Comparison of ENCODE assay signal across 30 mouse cellular contexts in the genomic region with DNA sequence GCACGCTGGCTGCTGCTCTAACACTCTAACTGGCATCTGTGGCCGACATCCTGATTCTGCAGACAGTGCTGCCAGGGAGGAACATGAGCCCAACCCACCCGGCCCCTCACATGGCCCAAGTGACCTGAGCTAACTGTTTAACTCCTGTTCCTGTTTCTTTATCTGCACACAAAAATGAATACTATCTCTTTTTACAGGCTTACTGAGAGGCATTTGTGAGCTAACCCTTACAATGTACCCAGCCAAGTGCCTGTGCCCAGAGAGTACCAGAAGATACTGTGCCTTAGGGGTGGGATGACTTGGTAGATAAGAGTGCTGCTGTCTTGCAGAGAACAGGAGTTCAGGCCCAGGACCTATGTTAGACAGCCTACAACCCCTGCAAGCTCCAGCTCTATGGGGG. TPM values are rescaled to one million over a fixed set of nuclear protein-coding genes. Genes with fewer than 3 reads are reported as not detected.
DNase-seq lines count a peak whose midpoint lies in the region; ATAC-seq lines count a peak whose summit lies in the region.
"Had no signal": no experiment of that assay in that cellular context is flagged by ENCODE, and none has a peak within 500 bp of the region (broad histone marks: within the 10 kb centered on the region; RNA-seq: fewer than 3 reads in every experiment).

No protein-coding gene starts in this region.

- H3K4me2 ChIP-seq in midbrain, embryonic 14.5 days (ENCODE audit: low read length): no peak overlapping the region
- H3K4me2 ChIP-seq in midbrain, embryonic 15.5 days: no peak overlapping the region
- no peak overlapping the region for H3K4me2 ChIP-seq in liver, embryonic 15.5 days
- H3K4me2 ChIP-seq: forebrain, embryonic 15.5 days; heart, embryonic 12.5 days; hindbrain, embryonic 12.5 days; kidney, embryonic 15.5 days; limb, embryonic 13.5 days; lung, embryonic 14.5 days; neural tube, embryonic 13.5 days had no signal

- no peaks in the 10 kb centered on the region for H3K27me3 ChIP-seq in midbrain, embryonic 14.5 days (ENCODE audit: control insufficient read depth, insufficient read depth, low read length)
- no peaks in the 10 kb centered on the region for H3K27me3 ChIP-seq in midbrain, embryonic 15.5 days (replicated peaks)
- H3K27me3 ChIP-seq in liver, embryonic 15.5 days: no peaks in the 10 kb centered on the region
- H3K27me3 ChIP-seq: forebrain, embryonic 15.5 days; heart, embryonic 12.5 days; hindbrain, embryonic 12.5 days; kidney, embryonic 15.5 days; limb, embryonic 13.5 days; neural tube, embryonic 13.5 days had no signal

- H3K27ac ChIP-seq in midbrain, embryonic 14.5 days (replicated peaks; ENCODE audit: low read depth, low read length): 0 out of 2 replicates have a peak overlapping the region, but pooled peaks have one; percentile 5
- no peak overlapping the region for H3K27ac ChIP-seq in midbrain, embryonic 15.5 days
- H3K27ac ChIP-seq in liver, embryonic 15.5 days (replicated peaks): no peak overlapping the region; the same call in 1 of the 2 replicates
- H3K27ac ChIP-seq: embryonic facial prominence, embryonic 10.5 days; forebrain, embryonic 15.5 days; hindbrain, embryonic 12.5 days; kidney, embryonic 15.5 days; limb, embryonic 13.5 days had no signal

- WGBS in midbrain, embryonic 14.5 days: 93% methylated on average over 3 of the region's 3 CpGs
- WGBS in midbrain, embryonic 15.5 days: 94% methylated on average over 3 of the region's 3 CpGs
- WGBS in liver, embryonic 15.5 days (ENCODE audit: insufficient replicate concordance): 30% methylated on average over 3 of the region's 3 CpGs

- DNase-seq in midbrain, embryonic 14.5 days: no peak
- DNase-seq in MEL-GATA-1-ER (ENCODE audit: extremely low read depth, low read depth): peak; percentile 87
- DNase-seq in urinary bladder, adult 2 months (ENCODE audit: low spot score): no peak
- no peak for DNase-seq in kidney, postnatal 36 days
- DNase-seq: adrenal gland, postnatal 36 days; cerebellum, adult 11 months; cerebellum, adult 9-11 months; gastrocnemius, postnatal 25 days; heart, adult 18-20 months; heart, postnatal 10 days; kidney, adult 11 months; kidney, postnatal 4 days; layer of hippocampus, adult 9-11 months; lung, embryonic 14.5 days; lung, postnatal 36 days; retina, postnatal 1 day; right cerebral cortex, postnatal 25 days; thymus, adult 18-20 months had no signal

- no peaks in the 10 kb centered on the region for H3K9me3 ChIP-seq in midbrain, embryonic 14.5 days (ENCODE audit: control insufficient read depth, low read length)
- H3K9me3 ChIP-seq in midbrain, embryonic 15.5 days: no peaks in the 10 kb centered on the region
- H3K9me3 ChIP-seq in liver, embryonic 15.5 days (replicated peaks): no peaks in the 10 kb centered on the region
- H3K9me3 ChIP-seq: embryonic facial prominence, embryonic 10.5 days; forebrain, embryonic 15.5 days; heart, embryonic 12.5 days; hindbrain, embryonic 12.5 days; kidney, embryonic 15.5 days; limb, embryonic 13.5 days; neural tube, embryonic 13.5 days had no signal

- H3K9ac ChIP-seq in midbrain, embryonic 14.5 days (replicated peaks; ENCODE audit: low read length): no peak overlapping the region
- no peak overlapping the region for H3K9ac ChIP-seq in midbrain, embryonic 15.5 days
- H3K9ac ChIP-seq in liver, embryonic 15.5 days: no peak overlapping the region
- H3K9ac ChIP-seq: forebrain, embryonic 15.5 days; heart, embryonic 12.5 days; hindbrain, embryonic 12.5 days; kidney, embryonic 15.5 days; limb, embryonic 13.5 days; lung, embryonic 14.5 days; neural tube, embryonic 13.5 days had no signal

- H3K36me3 ChIP-seq in midbrain, embryonic 14.5 days (ENCODE audit: control insufficient read depth, insufficient read depth, low read length): peaks cover 93% of the 10 kb centered on the region
- H3K36me3 ChIP-seq in midbrain, embryonic 15.5 days (replicated peaks): peaks cover 68% of the 10 kb centered on the region
- peaks cover 97% of the 10 kb centered on the region for H3K36me3 ChIP-seq in liver, embryonic 15.5 days (replicated peaks)

- H3K4me1 ChIP-seq in midbrain, embryonic 14.5 days (ENCODE audit: control insufficient read depth, insufficient read depth, low read length): no peaks in the 10 kb centered on the region
- H3K4me1 ChIP-seq in midbrain, embryonic 15.5 days: peaks cover 10% of the 10 kb centered on the region
- peaks cover 12% of the 10 kb centered on the region; the same call in 1 of the 2 replicates for H3K4me1 ChIP-seq in liver, embryonic 15.5 days (replicated peaks)
- H3K4me1 ChIP-seq: forebrain, embryonic 15.5 days; kidney, embryonic 15.5 days; limb, embryonic 13.5 days had no signal

- no peak for ATAC-seq in midbrain, embryonic 14.5 days (ENCODE audit: low FRiP score, low TSS enrichment)
- ATAC-seq in midbrain, embryonic 15.5 days (replicated peaks): no peak
- peak; percentile 78 for ATAC-seq in liver, embryonic 15.5 days (ENCODE audit: insufficient read depth)
- ATAC-seq in inflammation-experienced regulatory T-cells, adult 6 months: no peak
- ATAC-seq: forebrain, embryonic 15.5 days had no signal

- H3K4me3 ChIP-seq in midbrain, embryonic 14.5 days (replicated peaks; ENCODE audit: low read depth, low read length): no peak overlapping the region
- no peak overlapping the region for H3K4me3 ChIP-seq in midbrain, embryonic 15.5 days
- H3K4me3 ChIP-seq in liver, embryonic 15.5 days (replicated peaks): no peak overlapping the region
- H3K4me3 ChIP-seq: embryonic facial prominence, embryonic 10.5 days; forebrain, embryonic 15.5 days; heart, embryonic 12.5 days; hindbrain, embryonic 12.5 days; kidney, embryonic 15.5 days; limb, embryonic 13.5 days; myocyte; neural tube, embryonic 13.5 days had no signal

RNA-seq across cellular contexts. Expression of gene Slc38a8, which starts 13.4 kb away (rescaled TPM):
- polyA plus RNA-seq in midbrain, embryonic 14.5 days (2014; fragmentation: Nextera tagmentation; extraction: Ambion mirVana): not detected in 2 replicates
- polyA plus RNA-seq in midbrain, embryonic 15.5 days (2015; fragmentation: Nextera tagmentation; extraction: Ambion mirVana): 0.13 TPM in 1 of 2 replicates, not detected in the other
- not detected in 2 replicates for polyA plus RNA-seq in liver, embryonic 15.5 days (2015; fragmentation: Nextera tagmentation; extraction: Ambion mirVana)
- polyA plus RNA-seq in urinary bladder, adult 2 months (2012; rRNA removed): 0.04 and 0.08 TPM in 2 replicates
- polyA plus RNA-seq in inflammation-experienced regulatory T-cells, adult 6 months (2017; shearing (Covaris generic)): not detected
- polyA plus RNA-seq: forebrain, embryonic 15.5 days; heart, embryonic 12.5 days; kidney, embryonic 15.5 days; lung, embryonic 14.5 days; myocyte; neural tube, embryonic 13.5 days; stomach, embryonic 14.5 days had no signal

RNA-seq across cellular contexts. Expression of gene Mbtps1, which starts 43.6 kb away (rescaled TPM):
- 40.4 and 59.5 TPM in 2 replicates for polyA plus RNA-seq in midbrain, embryonic 14.5 days (2014; fragmentation: Nextera tagmentation; extraction: Ambion mirVana)
- 59.5 and 61.1 TPM in 2 replicates for polyA plus RNA-seq in midbrain, embryonic 15.5 days (2015; fragmentation: Nextera tagmentation; extraction: Ambion mirVana)
- polyA plus RNA-seq in liver, embryonic 15.5 days (2015; fragmentation: Nextera tagmentation; extraction: Ambion mirVana): 24.7 and 26.3 TPM in 2 replicates
- 90.6 and 92.1 TPM in 2 replicates for polyA plus RNA-seq in urinary bladder, adult 2 months (2012; rRNA removed)
- polyA plus RNA-seq in inflammation-experienced regulatory T-cells, adult 6 months (2017; shearing (Covaris generic)): 10 to 100 TPM; 32.6 to 52.2 (median 45.6) TPM
